Mouse (Mus musculus) kidney, embryonic 16.5 days (tissue): ENCODE results near the gene Uchl4. TPM values are rescaled to one million over a fixed set of nuclear protein-coding genes. Genes with fewer than 3 reads are reported as not detected.

Experiments used
- ATAC-seq: fragments of 200-750 bp; cut with Nextera tagmentation; 2 replicates; pipeline ENCODE4 v1.8.0; 2017; ENCODE audit warnings: moderate TSS enrichment; ENCODE audit not compliant: low FRiP score, low TSS enrichment
- H3K27ac ChIP-seq: fragments of 300-500 bp; sonication (generic); 2 replicates; pipeline ENCODE4 v1.5.1; 2014; ENCODE audit warnings: low read length
- H3K27me3 ChIP-seq: fragments of 300-500 bp; sonication (generic); 2 replicates; pipeline ENCODE4 v1.6.1; 2014; ENCODE audit warnings: low read length, control low read depth, mixed read lengths; ENCODE audit not compliant: insufficient read depth
- H3K36me3 ChIP-seq: fragments of 300-500 bp; sonication (generic); 2 replicates; pipeline ENCODE4 v1.6.1; 2014; ENCODE audit warnings: low read length, control low read depth, mixed read lengths; ENCODE audit not compliant: insufficient read depth
- H3K4me1 ChIP-seq: fragments of 300-500 bp; sonication (generic); 2 replicates; pipeline ENCODE4 v1.6.1; 2014; ENCODE audit warnings: low read length, control low read depth, mixed read lengths; ENCODE audit not compliant: insufficient read depth
- H3K4me2 ChIP-seq: fragments of 300-500 bp; sonication (generic); replicated peaks from 2 replicates; pipeline ENCODE4 v1.6.1; 2014; ENCODE audit warnings: low read depth, low read length
- H3K4me3 ChIP-seq: fragments of 300-500 bp; sonication (generic); 2 replicates; pipeline ENCODE4 v1.5.1; 2014; ENCODE audit warnings: mild to moderate bottlenecking, low read length
- H3K9ac ChIP-seq: fragments of 300-500 bp; sonication (generic); replicated peaks from 2 replicates; pipeline ENCODE4 v1.6.1; 2014; ENCODE audit warnings: low read length
- H3K9me3 ChIP-seq: fragments of 300-500 bp; sonication (generic); 2 replicates; pipeline ENCODE4 v1.6.1; 2016; ENCODE audit warnings: low read length, control low read depth
- WGBS: fragments of 180-500 bp; shearing (Covaris S2); extraction: QIAGEN DNeasy Blood & Tissue Kit; methylation state at CpG from one replicate; pipeline ENCODE4 v1.1.7; 2014; 5-methylcytosine and 5-hydroxymethylcytosine counted together
- polyA plus RNA-seq: library from polyadenylated mRNA; unstranded; fragments of >200 nt; fragmentation: Nextera tagmentation; extraction: Ambion mirVana; gene quantifications from 2 replicates; pipeline ENCODE4 v1.2.1, GENCODE M21; 2015

The Uchl4 gene
- polyA plus RNA-seq, 1 experiment from 2014 or later = 2.4 TPM

DNA sequence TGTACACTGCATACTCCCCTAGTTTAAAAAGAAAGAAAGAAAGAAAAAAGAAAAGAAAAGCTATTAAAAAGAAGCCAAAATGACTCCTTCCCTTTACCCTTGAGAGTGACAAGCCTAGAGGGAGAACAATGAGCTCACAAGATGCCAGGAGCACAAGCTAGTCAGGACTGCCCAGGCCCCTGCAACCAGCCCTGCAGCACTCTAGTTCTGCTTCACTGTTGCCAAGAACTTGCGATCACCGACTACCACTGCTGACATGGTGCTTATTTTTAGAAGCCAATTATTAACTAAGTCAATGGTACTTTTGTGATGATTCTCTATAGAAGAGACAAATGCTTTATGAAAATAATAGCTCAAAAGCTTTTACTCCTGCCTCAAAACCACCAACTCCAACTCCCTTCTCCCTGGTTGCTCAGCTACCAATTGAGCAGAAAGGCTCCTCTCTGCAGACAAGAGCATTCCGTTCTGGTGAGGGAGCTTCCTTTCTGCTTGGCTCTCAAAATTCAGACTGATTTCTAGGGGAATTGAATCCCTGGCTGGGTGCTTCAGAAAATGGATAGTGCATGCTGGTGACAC, 27.4 kb upstream of the Uchl4 start:
- Histone ChIP-seq H3K27ac (no peak overlapping the region), H3K4me1 (no peaks in the 10 kb centered on the region)
- WGBS = 70% methylated on average over 3 of the region's 3 CpGs

GRCm38 (mm10) chr9:64214452-64214851, 20.5 kb upstream of the Uchl4 start:
- WGBS = 69% methylated on average over 17 of the region's 17 CpGs
- Histone ChIP-seq H3K27ac (no peak overlapping the region), H3K4me2 (no peak overlapping the region), H3K27me3 (no peaks in the 10 kb centered on the region), H3K4me3 (no peak overlapping the region), H3K4me1 (peaks cover 26% of the 10 kb centered on the region), H3K9ac (no peak overlapping the region), H3K9me3 (no peaks in the 10 kb centered on the region), H3K36me3 (peaks cover 4% of the 10 kb centered on the region; the same call in 1 of the 2 replicates)
- ATAC-seq = 0 out of 2 replicates have a peak, but pooled peaks have one; percentile 57

More for the DNA sequence above, 27.4 kb upstream of the Uchl4 start:
- no peak overlapping the region for H3K4me2 ChIP-seq
- H3K9me3 ChIP-seq = no peaks in the 10 kb centered on the region
- peaks cover 21% of the 10 kb centered on the region for H3K36me3 ChIP-seq
- no peaks in the 10 kb centered on the region for H3K27me3 ChIP-seq
- H3K4me3 ChIP-seq = no peak overlapping the region
- no peak overlapping the region for H3K9ac ChIP-seq
- no peak for ATAC-seq

GRCm38 (mm10) chr9:64216090-64216489, 18.9 kb upstream of the Uchl4 start:
- no peaks in the 10 kb centered on the region for H3K9me3 ChIP-seq
- no peak overlapping the region for H3K27ac ChIP-seq
- no peak overlapping the region for H3K4me2 ChIP-seq
- no peaks in the 10 kb centered on the region for H3K27me3 ChIP-seq
- H3K9ac ChIP-seq = no peak overlapping the region
- H3K4me3 ChIP-seq = no peak overlapping the region
- no peaks in the 10 kb centered on the region for H3K36me3 ChIP-seq
- peaks cover 36% of the 10 kb centered on the region for H3K4me1 ChIP-seq
- WGBS = 79% methylated on average over 4 of the region's 4 CpGs
- ATAC-seq = no peak

DNA sequence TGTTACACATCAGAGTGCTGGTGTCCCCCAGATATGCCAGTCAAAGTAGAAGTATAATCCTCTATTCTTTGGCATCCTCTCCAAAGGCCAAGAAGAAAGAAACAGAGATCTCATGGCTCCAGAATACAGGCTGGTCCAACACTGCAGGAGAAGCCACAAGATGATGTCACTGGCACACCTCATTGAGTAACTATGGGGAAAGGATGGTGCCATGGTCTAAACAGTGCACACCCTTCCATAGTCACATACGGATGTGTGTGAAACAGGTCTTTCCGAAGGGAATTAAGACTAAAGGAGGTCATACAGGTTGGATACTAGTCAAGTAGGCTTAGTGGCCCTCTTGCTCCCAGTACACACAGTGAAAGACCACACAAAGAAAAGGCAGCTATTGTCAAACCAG, 18.4 kb upstream of the Uchl4 start:
- Histone ChIP-seq H3K27ac (no peak overlapping the region), H3K4me2 (no peak overlapping the region), H3K9ac (no peak overlapping the region), H3K9me3 (no peaks in the 10 kb centered on the region), H3K27me3 (no peaks in the 10 kb centered on the region), H3K4me3 (no peak overlapping the region), H3K4me1 (peaks cover 39% of the 10 kb centered on the region), H3K36me3 (no peaks in the 10 kb centered on the region)
- no peak for ATAC-seq
- 93% methylated on average over 2 of the region's 2 CpGs for WGBS

- no peak for ATAC-seq
- H3K4me1 ChIP-seq = peaks cover 40% of the 10 kb centered on the region
- no peaks in the 10 kb centered on the region for H3K36me3 ChIP-seq
- H3K4me2 ChIP-seq = no peak overlapping the region
- H3K9me3 ChIP-seq = no peaks in the 10 kb centered on the region
- no peak overlapping the region for H3K4me3 ChIP-seq
- no peak overlapping the region for H3K9ac ChIP-seq
- H3K27me3 ChIP-seq = no peaks in the 10 kb centered on the region
- peak overlapping the region; percentile 59 for H3K27ac ChIP-seq
These were observed 17.1 kb upstream of the Uchl4 start for GRCm38 (mm10) chr9:64217887-64218286.

GRCm38 (mm10) chr9:64219305-64219704, 15.7 kb upstream of the Uchl4 start:
- Histone ChIP-seq H3K9me3 (no peaks in the 10 kb centered on the region), H3K27me3 (no peaks in the 10 kb centered on the region), H3K36me3 (no peaks in the 10 kb centered on the region), H3K27ac (peak overlapping the region; percentile 55), H3K4me2 (no peak overlapping the region), H3K4me3 (no peak overlapping the region), H3K9ac (no peak overlapping the region), H3K4me1 (peaks cover 39% of the 10 kb centered on the region)
- ATAC-seq = no peak
- WGBS = 44% methylated on average over 1 of the region's 1 CpGs

GRCm38 (mm10) chr9:64219772-64220420, 15.1 kb upstream of the Uchl4 start:
- H3K9me3 ChIP-seq = no peaks in the 10 kb centered on the region
- peak; percentile 69 for ATAC-seq
- H3K4me2 ChIP-seq = no peak overlapping the region
- no peak overlapping the region for H3K4me3 ChIP-seq
- 68% methylated on average over 10 of the region's 10 CpGs for WGBS
- H3K27me3 ChIP-seq = no peaks in the 10 kb centered on the region
- no peak overlapping the region for H3K9ac ChIP-seq
- H3K4me1 ChIP-seq = peaks cover 36% of the 10 kb centered on the region
- no peaks in the 10 kb centered on the region for H3K36me3 ChIP-seq
- H3K27ac ChIP-seq = peak overlapping the region; percentile 55

DNA sequence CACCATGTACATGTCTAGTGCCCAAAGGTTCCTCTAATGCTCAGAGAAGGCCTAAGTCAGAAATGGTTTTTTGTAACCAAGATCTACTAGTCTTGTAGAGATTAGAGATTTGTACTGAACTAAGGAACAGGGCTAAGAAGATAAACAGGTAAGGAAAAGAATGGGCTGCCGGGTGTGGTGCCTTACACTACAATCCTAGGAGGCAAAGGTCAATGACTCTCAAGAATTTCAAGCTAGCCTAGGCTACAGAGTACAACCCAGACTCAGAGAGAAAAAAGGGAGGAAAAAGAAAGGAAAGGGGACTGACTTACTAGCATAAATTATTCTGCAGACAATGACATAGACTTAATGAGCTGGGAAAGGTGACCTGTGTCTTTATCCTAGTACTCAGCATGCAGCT, 14.4 kb upstream of the Uchl4 start:
- 41% methylated on average over 1 of the region's 1 CpGs for WGBS
- H3K9ac ChIP-seq = no peak overlapping the region
- ATAC-seq = no peak
- peaks cover 36% of the 10 kb centered on the region for H3K4me1 ChIP-seq
- H3K36me3 ChIP-seq = no peaks in the 10 kb centered on the region
- no peak overlapping the region for H3K4me2 ChIP-seq
- no peaks in the 10 kb centered on the region for H3K9me3 ChIP-seq
- no peaks in the 10 kb centered on the region for H3K27me3 ChIP-seq
- H3K27ac ChIP-seq = peak overlapping the region; percentile 20
- H3K4me3 ChIP-seq = no peak overlapping the region

DNA sequence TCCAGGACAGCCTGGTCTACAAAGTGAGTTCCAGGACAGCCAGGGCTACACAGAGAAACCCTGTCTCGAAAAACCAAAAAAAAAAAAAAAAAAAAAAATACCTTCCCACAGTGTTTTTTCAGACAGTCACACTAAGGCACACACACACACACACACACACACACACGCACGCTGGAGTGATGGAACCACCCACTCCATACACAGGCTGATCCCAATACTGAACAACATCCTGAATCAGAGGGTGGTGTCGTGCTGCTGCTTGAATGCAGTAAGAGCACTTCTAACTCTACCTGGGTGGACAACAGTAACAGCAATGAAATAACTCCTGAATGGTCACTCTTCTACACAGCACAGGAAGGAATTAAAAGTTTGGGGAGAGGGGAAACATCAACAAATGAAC, 13.5 kb upstream of the Uchl4 start:
- WGBS = 72% methylated on average over 4 of the region's 4 CpGs
- H3K27me3 ChIP-seq = no peaks in the 10 kb centered on the region
- ATAC-seq = no peak

DNA sequence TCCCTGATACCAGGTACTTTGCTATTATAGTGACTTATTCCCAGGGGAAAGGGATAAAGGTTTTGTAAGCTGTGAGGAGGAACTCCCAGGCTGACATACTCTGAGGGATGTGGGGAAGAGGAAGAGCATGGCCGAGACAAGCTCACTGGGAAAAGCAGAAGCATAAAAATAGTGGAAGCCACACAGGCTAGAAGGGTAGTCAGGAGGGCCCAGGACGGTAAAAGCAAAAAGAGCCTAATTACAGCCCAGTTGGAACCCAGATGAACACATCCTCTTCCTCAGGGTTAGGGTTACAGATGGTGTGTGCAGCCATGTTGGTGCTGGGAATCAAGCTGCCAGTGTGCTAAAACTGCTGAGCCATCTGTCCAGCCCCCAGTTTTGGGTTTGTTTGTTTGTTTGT, 12.9 kb upstream of the Uchl4 start:
- no peak overlapping the region for H3K4me2 ChIP-seq
- no peak overlapping the region for H3K4me3 ChIP-seq
- no peak overlapping the region for H3K9ac ChIP-seq
- H3K27ac ChIP-seq = no peak overlapping the region
- H3K27me3 ChIP-seq = no peaks in the 10 kb centered on the region
- peaks cover 39% of the 10 kb centered on the region for H3K4me1 ChIP-seq
- 45% methylated on average over 2 of the region's 2 CpGs for WGBS
- no peaks in the 10 kb centered on the region for H3K36me3 ChIP-seq
- no peaks in the 10 kb centered on the region for H3K9me3 ChIP-seq
- no peak for ATAC-seq

More for the DNA sequence above, 13.5 kb upstream of the Uchl4 start:
- no peak overlapping the region for H3K4me3 ChIP-seq
- no peak overlapping the region for H3K9ac ChIP-seq
- H3K4me2 ChIP-seq = no peak overlapping the region
- peaks cover 39% of the 10 kb centered on the region for H3K4me1 ChIP-seq
- H3K36me3 ChIP-seq = no peaks in the 10 kb centered on the region
- H3K9me3 ChIP-seq = no peaks in the 10 kb centered on the region
- H3K27ac ChIP-seq = no peak overlapping the region
